Mouse (Mus musculus) heart, postnatal 14 days (tissue): ENCODE measurements around the gene Vps13c. TPM values are rescaled to one million over a fixed set of nuclear protein-coding genes. Genes with fewer than 3 reads are reported as not detected.

Source experiments
- DNase-seq, 2 experiments: peaks; one replicate each; pipeline ENCODE4 v3.0.0; 2021 to 2022
- intact Hi-C: fragments of 180-260 bp; cut with DNase I; formaldehyde crosslinking; loops from one replicate; pipeline ENCODE4 v1.15.1; 2025
- total RNA-seq, 2 experiments: library from RNA; stranded (reverse); gene quantifications; 2 replicates each; pipeline ENCODE4 v1.2.3; 2021

The Vps13c gene
- total RNA-seq, 2 experiments from 2014 or later, result 37.8 to 38.0 TPM

GRCm38 (mm10) chr9:67828182-67828581 is 12.0 kb upstream of the Vps13c start:
- intact Hi-C loops, result loop anchor here (1.0 to 5.0 kb wide), 2 partner anchors 47 to 144 kb away; no protein-coding TSS in a partner anchor
- peak; percentile 58 to 76 for DNase-seq

- intact Hi-C loops, result no loop called here
- peak; percentile 58 to 71 for DNase-seq
Observed at GRCm38 (mm10) chr9:67830411-67831358, 9.5 kb upstream of the Vps13c start.

- intact Hi-C loops, result no loop called here
- no peak for DNase-seq
Observed at GRCm38 (mm10) chr9:67831359-67832045, 8.7 kb upstream of the Vps13c start.

GRCm38 (mm10) chr9:67832046-67832605 is 8.1 kb upstream of the Vps13c start, which contains the start of gene C2cd4a:
C2cd4a (minus strand) TSS chr9:67832330.
- DNase-seq, result no peak
- intact Hi-C loops, result no loop called here

GRCm38 (mm10) chr9:67834535-67834934 is 5.7 kb upstream of the Vps13c start:
- intact Hi-C loops, result no loop called here
- DNase-seq, result no peak

- DNase-seq, result no peak
- intact Hi-C loops, result no loop called here
Observed at GRCm38 (mm10) chr9:67837311-67837710, 2.9 kb upstream of the Vps13c start.

- no peak for DNase-seq
Observed at GRCm38 (mm10) chr9:67842797-67843196, 2.6 kb downstream of the Vps13c start.

GRCm38 (mm10) chr9:67845012-67845411 is 4.8 kb downstream of the Vps13c start:
- intact Hi-C loops, result no loop called here
- no peak for DNase-seq

More at GRCm38 (mm10) chr9:67842797-67843196, 2.6 kb downstream of the Vps13c start:
- intact Hi-C loops, result no loop called here

GRCm38 (mm10) chr9:67845648-67846047 is 5.5 kb downstream of the Vps13c start:
- intact Hi-C loops, result no loop called here
- DNase-seq, result no peak

GRCm38 (mm10) chr9:67846089-67846488 is 5.9 kb downstream of the Vps13c start:
- no peak for DNase-seq
- intact Hi-C loops, result no loop called here

- no peak for DNase-seq
- intact Hi-C loops, result no loop called here
Observed at GRCm38 (mm10) chr9:67847606-67848005, 7.4 kb downstream of the Vps13c start.

GRCm38 (mm10) chr9:67849397-67849796 is 9.2 kb downstream of the Vps13c start:
- intact Hi-C loops, result no loop called here
- DNase-seq, result no peak

GRCm38 (mm10) chr9:67849846-67850245 is 9.7 kb downstream of the Vps13c start:
- intact Hi-C loops, result no loop called here
- no peak for DNase-seq

- intact Hi-C loops, result no loop called here
- DNase-seq, result peak in 1 of 2 experiments; percentile 19
Observed at GRCm38 (mm10) chr9:67851150-67851549, 11.0 kb downstream of the Vps13c start.

- no peak for DNase-seq
- intact Hi-C loops, result no loop called here
Observed at GRCm38 (mm10) chr9:67860273-67860672, 20.1 kb downstream of the Vps13c start.

- DNase-seq, result no peak
- intact Hi-C loops, result no loop called here
Observed at GRCm38 (mm10) chr9:67863332-67863731, 23.1 kb downstream of the Vps13c start.

- intact Hi-C loops, result no loop called here
- DNase-seq, result no peak
Observed at GRCm38 (mm10) chr9:67864011-67864410, 23.8 kb downstream of the Vps13c start.

- intact Hi-C loops, result no loop called here
- DNase-seq, result no peak
Observed at GRCm38 (mm10) chr9:67865411-67865810, 25.2 kb downstream of the Vps13c start.

GRCm38 (mm10) chr9:67867411-67867810 is 27.2 kb downstream of the Vps13c start:
- intact Hi-C loops, result no loop called here
- DNase-seq, result no peak

GRCm38 (mm10) chr9:67869691-67870450 is 29.7 kb downstream of the Vps13c start:
- DNase-seq, result peak in 1 of 2 experiments; percentile 6

More at GRCm38 (mm10) chr9:67869691-67870450, 29.7 kb downstream of the Vps13c start:
- intact Hi-C loops, result no loop called here
